Mouse (Mus musculus) megakaryocyte, embryonic 14.5 days (primary cell): ENCODE results near the gene Aplp2. TPM values are rescaled to one million over a fixed set of nuclear protein-coding genes. Genes with fewer than 3 reads are reported as not detected.
A peak's percentile ranks its signal among the peaks of the same experiment; 100 is the strongest.

Source experiments
- H3K27me3 ChIP-seq: replicated peaks from 2 replicates; pipeline ENCODE3; 2012; ENCODE audit warnings: inconsistent platforms
- H3K36me3 ChIP-seq: replicated peaks from 2 replicates; pipeline ENCODE3; 2012; ENCODE audit warnings: low read length, inconsistent platforms, mixed read lengths
- H3K4me1 ChIP-seq: 2 replicates; pipeline ENCODE4 v1.6.1; 2012; ENCODE audit warnings: inconsistent platforms
- H3K4me3 ChIP-seq: replicated peaks from 2 replicates; pipeline ENCODE3; 2012; ENCODE audit warnings: moderate library complexity, mild to moderate bottlenecking, inconsistent platforms
- H3K9me3 ChIP-seq: 2 replicates; pipeline ENCODE4 v1.6.1; 2012; ENCODE audit warnings: inconsistent platforms
- FLI1 ChIP-seq: IDR thresholded peaks from 2 replicates; pipeline ENCODE4 v1.6.1; 2012; ENCODE audit warnings: low read length, inconsistent platforms, mixed read lengths
- GATA1 ChIP-seq: IDR thresholded peaks from 3 replicates; pipeline ENCODE4 v1.6.1; 2012; ENCODE audit warnings: mixed read lengths, low read length, inconsistent platforms, borderline replicate concordance
- polyA plus RNA-seq: library from polyadenylated mRNA; stranded (reverse); fragments of >175 nt; gene quantifications from 2 replicates; pipeline ENCODE4 v1.2.3, GENCODE M21; 2012; ENCODE audit warnings: low replicate concordance; ENCODE audit not compliant: insufficient read depth

Gene Aplp2
- polyA plus RNA-seq, 1 experiment: 4.7 TPM

DNA sequence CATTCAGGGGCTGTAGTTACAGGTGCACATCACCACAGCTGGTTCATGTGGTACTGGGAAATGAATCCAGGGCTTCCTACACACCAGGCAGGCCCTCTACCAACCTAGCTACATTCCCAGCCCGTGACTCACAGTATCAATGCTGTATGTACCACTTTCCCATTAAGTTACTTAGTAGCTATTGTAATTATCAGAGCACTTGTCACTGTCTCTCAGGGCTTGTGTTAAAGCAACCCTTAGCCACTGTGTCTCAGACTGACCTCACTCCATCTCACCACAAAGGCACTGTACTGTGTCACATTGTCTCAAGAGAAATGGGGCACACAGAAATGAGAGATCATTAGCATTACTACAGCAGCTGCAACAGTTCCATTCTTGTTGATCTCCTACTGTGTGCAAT lies 68.7 kb downstream of the Aplp2 start:
- H3K4me3 ChIP-seq: no peak overlapping the region
- no peaks in the 10 kb centered on the region for H3K9me3 ChIP-seq
- no peaks in the 10 kb centered on the region for H3K36me3 ChIP-seq
- H3K27me3 ChIP-seq: peaks cover 19% of the 10 kb centered on the region
- peaks cover 22% of the 10 kb centered on the region for H3K4me1 ChIP-seq
- TF ChIP-seq FLI1 (no peak), GATA1 (no peak)

DNA sequence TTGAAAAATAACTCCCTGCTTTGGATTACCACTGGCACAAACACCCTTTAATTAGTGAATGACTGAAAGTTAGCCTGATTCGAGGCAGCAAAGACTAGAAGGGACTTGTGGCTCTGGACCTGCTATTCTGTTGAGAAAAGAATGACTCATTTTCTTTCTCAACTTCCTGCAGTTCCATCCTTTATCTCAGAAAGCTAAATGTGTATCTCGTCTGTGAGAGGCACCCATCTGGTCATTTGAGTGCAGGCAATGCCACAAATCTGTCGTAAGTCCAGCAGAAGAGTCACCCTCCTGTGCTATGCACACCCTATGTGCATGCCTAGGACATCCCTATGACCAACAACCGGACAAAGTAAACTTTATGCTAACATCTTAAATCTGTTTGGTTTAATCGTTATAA lies 78.5 kb downstream of the Aplp2 start:
- H3K4me3 ChIP-seq: no peak overlapping the region
- peaks cover 90% of the 10 kb centered on the region for H3K27me3 ChIP-seq
- H3K36me3 ChIP-seq: no peaks in the 10 kb centered on the region
- TF ChIP-seq FLI1 (no peak), GATA1 (no peak)
- H3K9me3 ChIP-seq: no peaks in the 10 kb centered on the region
- peaks cover 54% of the 10 kb centered on the region for H3K4me1 ChIP-seq

DNA sequence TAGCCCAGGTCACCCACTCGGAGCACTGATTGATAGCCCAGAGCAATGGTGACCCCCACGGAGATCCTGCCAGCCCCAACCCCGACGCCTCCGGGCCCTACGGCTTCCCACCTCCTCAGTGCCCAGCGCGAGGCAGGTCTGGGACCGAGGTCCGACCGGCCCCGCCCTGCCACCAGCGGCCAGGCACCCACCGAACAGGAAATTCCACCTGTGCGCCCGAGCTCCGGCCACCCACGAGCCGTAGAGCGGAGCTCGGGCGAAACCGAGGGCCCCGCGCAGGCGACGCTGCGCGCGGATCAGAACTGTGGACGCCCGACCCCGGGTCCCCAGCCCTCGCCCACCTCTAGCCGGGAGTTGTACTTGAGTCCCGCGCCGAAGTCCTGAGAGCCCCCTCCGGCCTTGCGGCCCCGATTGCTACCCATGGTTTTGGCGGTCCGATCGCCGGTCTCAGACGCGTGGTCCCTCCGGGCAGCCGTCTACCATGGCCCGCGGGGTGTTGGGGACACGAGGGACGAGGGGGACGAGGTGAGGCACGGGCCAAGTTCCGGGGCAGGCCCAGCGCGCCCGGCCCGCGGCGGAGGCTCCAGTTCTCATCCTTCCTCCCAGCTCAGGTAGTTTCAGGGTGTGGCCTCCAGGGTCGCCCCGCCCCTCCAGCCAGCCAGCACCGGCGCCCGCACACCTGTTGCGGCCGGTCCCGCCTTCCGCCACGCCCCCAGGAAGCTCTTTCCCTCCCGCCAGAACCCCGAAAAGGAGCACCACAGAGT lies 80.2 kb downstream of the Aplp2 start, which contains the start of gene St14:
St14 (minus strand) TSS at position 649 of the 764 bp plus-strand sequence.
- no peaks in the 10 kb centered on the region for H3K9me3 ChIP-seq
- H3K4me3 ChIP-seq: peak within 1 kb of the TSS; percentile 91
- peaks cover 58% of the 10 kb centered on the region for H3K4me1 ChIP-seq
- H3K36me3 ChIP-seq: no peaks in the 10 kb centered on the region
- no peak for TF ChIP-seq GATA1
- TF ChIP-seq FLI1: no peak
- peaks cover 93% of the 10 kb centered on the region for H3K27me3 ChIP-seq

DNA sequence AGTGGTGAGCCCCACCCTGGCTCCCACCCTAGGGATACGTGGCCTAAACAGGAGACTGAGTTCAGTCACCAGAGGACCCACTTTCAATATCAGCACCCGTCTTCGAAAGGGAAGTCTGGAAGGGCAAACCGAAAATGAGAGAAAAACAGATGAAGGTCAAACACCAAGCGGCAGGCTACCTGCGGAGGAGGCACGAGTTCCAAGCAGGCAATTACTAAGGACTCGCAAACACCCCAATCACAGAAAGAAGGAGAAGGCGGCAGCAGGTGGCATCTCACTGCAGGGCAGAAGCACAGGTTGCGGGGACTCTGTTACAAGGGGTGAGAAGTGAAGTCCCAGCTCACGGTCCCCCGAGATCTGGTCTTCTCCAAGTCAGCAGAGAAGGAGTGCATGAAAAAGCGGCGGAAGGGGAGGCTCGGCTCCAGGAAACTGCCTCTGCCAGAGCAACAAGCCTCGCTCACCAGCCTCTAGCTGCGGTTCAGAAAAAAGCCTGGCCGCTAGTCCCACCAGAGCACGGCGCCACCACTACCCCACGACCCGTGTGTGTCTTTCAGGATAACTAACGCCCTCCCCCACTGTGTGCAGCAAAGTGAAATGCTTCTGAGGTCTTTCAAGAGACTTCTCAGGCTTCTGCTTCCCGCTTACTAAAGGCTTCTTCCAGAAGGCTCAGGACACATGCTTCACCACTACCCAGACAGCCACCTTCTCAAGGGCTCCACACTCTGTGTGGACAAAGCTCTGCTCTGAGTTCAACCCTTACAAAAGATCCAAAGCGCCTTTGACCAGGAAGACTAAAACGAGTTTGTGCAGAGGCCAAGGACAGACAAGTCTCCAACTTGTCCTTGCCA lies 81.0 kb downstream of the Aplp2 start:
- no peaks in the 10 kb centered on the region for H3K36me3 ChIP-seq
- H3K9me3 ChIP-seq: no peaks in the 10 kb centered on the region
- TF ChIP-seq FLI1 (no peak), GATA1 (no peak)
- peaks cover 93% of the 10 kb centered on the region for H3K27me3 ChIP-seq
- H3K4me1 ChIP-seq: peaks cover 63% of the 10 kb centered on the region
- peak overlapping the region; percentile 91 for H3K4me3 ChIP-seq

DNA sequence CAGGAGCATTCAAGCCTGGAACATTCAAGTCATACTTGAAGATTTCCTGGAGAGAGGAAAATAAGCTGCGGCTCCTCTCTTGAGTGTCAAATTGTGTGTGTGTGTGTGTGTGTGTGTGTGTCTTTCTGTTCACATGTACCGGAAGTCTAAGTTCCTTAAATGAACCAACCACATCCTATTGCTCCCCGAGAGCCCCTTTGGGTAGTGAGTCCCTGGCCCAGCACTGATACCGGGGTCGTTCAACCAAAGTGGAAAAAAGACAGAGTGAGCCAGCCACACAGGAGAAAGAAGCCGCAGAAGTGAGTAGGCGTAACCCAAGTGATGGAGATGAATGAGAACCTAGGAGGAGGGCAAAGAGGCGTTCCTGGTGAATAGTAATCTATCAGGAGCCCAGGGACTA lies 81.7 kb downstream of the Aplp2 start:
- no peaks in the 10 kb centered on the region for H3K36me3 ChIP-seq
- peak overlapping the region; percentile 91 for H3K4me3 ChIP-seq

DNA sequence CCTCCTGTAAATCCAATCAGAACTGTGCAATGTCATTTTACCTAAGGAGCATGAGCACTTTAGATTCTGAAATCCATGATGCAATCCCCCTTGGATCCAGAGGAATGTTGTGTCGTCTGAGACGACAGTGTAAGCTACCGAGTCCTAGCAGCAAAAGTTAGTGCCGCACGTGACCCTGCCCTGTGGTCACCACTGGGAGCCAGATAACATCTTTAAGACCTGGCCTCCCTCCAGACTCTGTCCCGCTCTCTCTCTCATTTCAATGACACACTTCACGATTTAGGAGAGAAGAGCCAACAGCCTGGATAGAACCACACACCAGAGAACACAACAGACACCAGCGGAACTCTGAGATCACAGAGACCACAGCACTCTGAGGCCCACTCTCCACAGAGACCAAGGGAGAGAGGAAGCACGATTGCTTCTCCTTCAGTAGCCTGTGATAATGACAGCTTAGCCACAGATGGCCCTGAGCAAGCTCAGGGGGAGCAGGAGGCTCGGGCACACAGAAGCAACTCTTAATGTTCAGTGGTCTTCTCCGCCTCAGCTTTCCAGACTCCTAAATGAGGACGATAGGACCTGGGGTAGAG lies 83.6 kb downstream of the Aplp2 start:
- peaks cover 69% of the 10 kb centered on the region for H3K27me3 ChIP-seq

More for the DNA sequence above, 81.7 kb downstream of the Aplp2 start:
- TF ChIP-seq FLI1 (no peak), GATA1 (no peak)
- peaks cover 87% of the 10 kb centered on the region for H3K27me3 ChIP-seq
- no peaks in the 10 kb centered on the region for H3K9me3 ChIP-seq
- peaks cover 63% of the 10 kb centered on the region for H3K4me1 ChIP-seq

DNA sequence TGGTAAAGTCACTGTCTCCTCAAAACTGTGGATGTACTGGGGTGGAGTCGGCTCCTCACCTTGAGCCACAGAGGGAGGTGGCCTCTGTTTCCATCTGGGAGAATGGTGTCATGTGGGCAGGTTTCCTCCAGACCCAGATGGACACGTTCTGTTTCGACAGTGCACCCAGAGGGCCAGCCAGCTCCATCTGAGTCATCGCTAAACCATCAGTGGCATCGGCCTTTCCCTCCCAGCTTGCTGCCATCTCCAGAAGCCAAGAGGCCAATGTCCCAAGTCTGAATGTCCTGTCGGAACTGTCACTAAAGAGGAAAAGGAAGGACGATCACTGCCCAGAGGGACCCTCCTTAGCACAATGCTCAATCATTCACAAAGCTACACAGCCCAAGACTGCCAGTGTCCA lies 85.5 kb downstream of the Aplp2 start:
- H3K9me3 ChIP-seq: no peaks in the 10 kb centered on the region
- TF ChIP-seq GATA1 (no peak), FLI1 (no peak)
- peaks cover 38% of the 10 kb centered on the region for H3K4me1 ChIP-seq
- H3K36me3 ChIP-seq: no peaks in the 10 kb centered on the region
- H3K27me3 ChIP-seq: peaks cover 56% of the 10 kb centered on the region
- H3K4me3 ChIP-seq: no peak overlapping the region

More for the DNA sequence above, 83.6 kb downstream of the Aplp2 start:
- no peak overlapping the region for H3K4me3 ChIP-seq
- peaks cover 53% of the 10 kb centered on the region for H3K4me1 ChIP-seq
- TF ChIP-seq GATA1 (no peak), FLI1 (no peak)
- no peaks in the 10 kb centered on the region for H3K36me3 ChIP-seq
- no peaks in the 10 kb centered on the region for H3K9me3 ChIP-seq

DNA sequence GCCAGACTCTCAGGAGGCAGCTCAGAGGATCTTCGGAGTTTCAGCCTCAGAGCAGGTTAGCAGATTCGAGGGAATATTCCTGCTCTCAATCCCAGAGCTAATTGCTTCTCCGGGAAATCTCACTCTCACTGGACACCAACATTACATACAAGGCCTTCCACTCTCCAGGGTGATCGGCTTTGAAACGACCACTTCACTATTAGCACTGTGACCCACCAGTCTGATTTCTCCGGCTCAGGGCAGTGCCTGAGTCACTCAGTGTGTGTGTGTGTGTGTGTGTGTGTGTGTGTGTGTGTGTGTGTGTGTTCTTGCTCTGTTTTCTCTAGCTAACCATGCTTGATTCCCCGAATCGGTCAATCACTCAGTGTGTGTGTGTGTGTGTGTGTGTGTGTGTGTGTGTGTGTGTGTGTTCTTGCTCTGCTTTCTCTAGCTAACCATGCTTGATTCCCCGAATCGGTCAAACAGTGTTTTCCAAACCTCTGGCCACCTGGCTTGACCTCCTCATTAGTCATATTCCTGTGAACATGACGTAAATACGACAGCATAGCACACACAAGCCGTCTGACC lies 89.1 kb downstream of the Aplp2 start:
- Histone ChIP-seq H3K27me3 (peaks cover 24% of the 10 kb centered on the region), H3K4me3 (no peak overlapping the region), H3K36me3 (no peaks in the 10 kb centered on the region), H3K4me1 (peaks cover 36% of the 10 kb centered on the region), H3K9me3 (no peaks in the 10 kb centered on the region)
- TF ChIP-seq FLI1: no peak
- TF ChIP-seq GATA1: no peak

DNA sequence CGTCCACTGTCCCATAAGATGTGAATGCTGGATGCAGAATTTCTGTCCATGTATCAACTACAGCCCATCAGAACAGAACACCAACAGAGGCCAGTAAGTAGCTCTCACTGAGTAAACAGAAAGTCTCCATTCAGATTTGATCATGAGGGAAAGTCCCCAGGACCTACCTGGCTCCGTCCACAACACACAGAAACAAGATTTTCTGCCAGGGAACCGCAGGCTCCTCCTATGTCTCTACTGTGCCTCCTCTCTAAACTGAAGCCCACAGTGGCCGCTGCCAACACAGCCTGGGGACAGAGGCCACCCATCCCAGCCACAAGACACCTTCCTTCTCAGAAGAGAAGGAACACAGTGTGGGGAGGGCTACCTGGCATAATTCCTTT lies 91.1 kb downstream of the Aplp2 start:
- TF ChIP-seq GATA1 (no peak), FLI1 (no peak)
- H3K4me3 ChIP-seq: no peak overlapping the region

More for the DNA sequence above, 91.1 kb downstream of the Aplp2 start:
- no peaks in the 10 kb centered on the region for H3K36me3 ChIP-seq
- peaks cover 31% of the 10 kb centered on the region for H3K4me1 ChIP-seq
- H3K27me3 ChIP-seq: peaks cover 16% of the 10 kb centered on the region
- H3K9me3 ChIP-seq: no peaks in the 10 kb centered on the region
